Mouse (Mus musculus): Measurements from ENCODE around the gene Lrrc36.

The Lrrc36 gene

GRCm38 (mm10) chr8:105413391-105413790, at the start of gene Lrrc36, which contains the start of gene Kctd19:
Gene Lrrc36 (plus strand): TSS chr8:105413571.
Gene Kctd19 (minus strand): TSS chr8:105413502.
- DNase-seq: no peak

- no peak for DNase-seq
These were observed 46.3 kb upstream of the Lrrc36 start for GRCm38 (mm10) chr8:105367107-105367506.

- no peak for DNase-seq
These were observed 40.9 kb upstream of the Lrrc36 start for GRCm38 (mm10) chr8:105372473-105372872.

GRCm38 (mm10) chr8:105373032-105373431, 40.3 kb upstream of the Lrrc36 start, which contains the start of gene Plekhg4:
Gene Plekhg4 (plus strand): TSS chr8:105373274.
- no peak for DNase-seq

GRCm38 (mm10) chr8:105374513-105374966, 38.8 kb upstream of the Lrrc36 start:
- DNase-seq: no peak

GRCm38 (mm10) chr8:105378673-105379072, 34.7 kb upstream of the Lrrc36 start:
- DNase-seq: no peak

- no peak for DNase-seq
These were observed 33.1 kb upstream of the Lrrc36 start for GRCm38 (mm10) chr8:105380308-105380707.

GRCm38 (mm10) chr8:105384070-105384469, 29.3 kb upstream of the Lrrc36 start:
- DNase-seq: no peak

- DNase-seq: no peak
These were observed 26.2 kb upstream of the Lrrc36 start for GRCm38 (mm10) chr8:105387151-105387550.

- DNase-seq: no peak
These were observed 24.3 kb upstream of the Lrrc36 start for GRCm38 (mm10) chr8:105389096-105389495.

- DNase-seq: no peak
These were observed 20.1 kb upstream of the Lrrc36 start for GRCm38 (mm10) chr8:105393089-105393787.

- DNase-seq: no peak
These were observed 19.5 kb upstream of the Lrrc36 start for GRCm38 (mm10) chr8:105393915-105394314.

- DNase-seq: peak; percentile 47
These were observed 15.6 kb upstream of the Lrrc36 start for GRCm38 (mm10) chr8:105397747-105398146.

GRCm38 (mm10) chr8:105400016-105400415, 13.4 kb upstream of the Lrrc36 start:
- no peak for DNase-seq

GRCm38 (mm10) chr8:105403467-105403866, 9.9 kb upstream of the Lrrc36 start:
- no peak for DNase-seq

GRCm38 (mm10) chr8:105404496-105404895, 8.9 kb upstream of the Lrrc36 start:
- no peak for DNase-seq

GRCm38 (mm10) chr8:105406416-105406815, 7.0 kb upstream of the Lrrc36 start:
- DNase-seq: no peak

- DNase-seq: no peak
These were observed 5.0 kb upstream of the Lrrc36 start for GRCm38 (mm10) chr8:105408331-105408730.

GRCm38 (mm10) chr8:105409947-105410346, 3.4 kb upstream of the Lrrc36 start:
- no peak for DNase-seq

- no peak for DNase-seq
These were observed 5.6 kb downstream of the Lrrc36 start for GRCm38 (mm10) chr8:105418992-105419391.

GRCm38 (mm10) chr8:105419800-105420199, 6.4 kb downstream of the Lrrc36 start:
- no peak for DNase-seq

- no peak for DNase-seq
These were observed 8.6 kb downstream of the Lrrc36 start for GRCm38 (mm10) chr8:105422006-105422405.

- no peak for DNase-seq
These were observed 13.5 kb downstream of the Lrrc36 start for GRCm38 (mm10) chr8:105426878-105427277.

- no peak for DNase-seq
These were observed 18.6 kb downstream of the Lrrc36 start for GRCm38 (mm10) chr8:105431743-105432515.

Data from right cerebral cortex, adult 18-20 months (tissue).